Mouse (Mus musculus) CD8-positive naive resting alpha-beta T cell, adult 2 months (primary cell): ENCODE results near the gene Hepacam2.
A peak's percentile ranks its signal among the peaks of the same experiment; 100 is the strongest.
"Not testable (repeated sequence)": the region's sequence is repeated elsewhere in the genome, so short reads cannot be mapped to it uniquely, and the experiment has no call there.

Source experiments
- DNase-seq, 2 experiments: peaks; one replicate each; pipeline ENCODE4 v3.0.0; 2022; ENCODE audit warnings: low read depth in 2 of 2, low spot score in 2 of 2

Gene Hepacam2

GRCm38 (mm10) chr6:3468627-3469026 lies 29.5 kb downstream of the Hepacam2 start:
- DNase-seq: no peak

GRCm38 (mm10) chr6:3463594-3463993 lies 34.5 kb downstream of the Hepacam2 start:
- DNase-seq: no peak

GRCm38 (mm10) chr6:3463026-3463425 lies 35.1 kb downstream of the Hepacam2 start:
- no peak for DNase-seq

GRCm38 (mm10) chr6:3455944-3456536 lies 42.1 kb downstream of the Hepacam2 start:
- no peak for DNase-seq

- no peak for DNase-seq
Observed at GRCm38 (mm10) chr6:3454421-3454820, 43.7 kb downstream of the Hepacam2 start.

GRCm38 (mm10) chr6:3447404-3447803 lies 50.7 kb downstream of the Hepacam2 start:
- peak; percentile 64 to 69 for DNase-seq

- DNase-seq: no peak
Observed at GRCm38 (mm10) chr6:3443905-3444304, 54.2 kb downstream of the Hepacam2 start.

GRCm38 (mm10) chr6:3436087-3436486 lies 62.0 kb downstream of the Hepacam2 start:
- no peak for DNase-seq

GRCm38 (mm10) chr6:3430976-3431375 lies 67.1 kb downstream of the Hepacam2 start:
- DNase-seq: not testable (repeated sequence)

GRCm38 (mm10) chr6:3427047-3427446 lies 71.1 kb downstream of the Hepacam2 start:
- DNase-seq: no peak

- not testable (repeated sequence) for DNase-seq
Observed at GRCm38 (mm10) chr6:3425333-3425732, 72.8 kb downstream of the Hepacam2 start.

- not testable (repeated sequence) for DNase-seq
Observed at GRCm38 (mm10) chr6:3424613-3425277, 73.4 kb downstream of the Hepacam2 start.
